15 mouse cellular contexts compared by ENCODE assay signal in the genomic region with DNA sequence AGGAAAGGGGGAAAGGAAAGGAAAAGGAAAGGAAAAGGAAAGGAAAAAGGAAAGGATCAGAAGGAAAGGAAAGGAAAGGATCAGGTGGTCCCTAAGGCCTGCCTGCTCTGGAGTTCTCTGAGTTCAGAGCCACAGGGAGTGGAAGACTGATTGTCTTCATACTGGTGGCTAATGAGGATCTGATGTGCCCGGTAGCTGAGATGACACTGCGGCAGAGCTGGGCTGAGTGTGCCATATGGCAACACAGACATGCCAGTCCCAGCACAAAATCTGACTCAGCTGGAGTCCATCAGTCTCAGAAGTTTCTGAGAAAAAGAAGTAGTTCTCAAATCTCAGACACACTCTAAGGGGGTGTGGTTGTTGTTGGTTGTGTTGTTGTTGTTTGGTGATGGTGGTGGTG. TPM values are rescaled to one million over a fixed set of nuclear protein-coding genes. Genes with fewer than 3 reads are reported as not detected.
"Had no signal": no experiment of that assay in that cellular context is flagged by ENCODE, and none has a peak within 500 bp of the region (broad histone marks: within the 10 kb centered on the region; RNA-seq: fewer than 3 reads in every experiment).

No protein-coding gene starts in this region.

- DNase-seq: lung, embryonic 14.5 days; lung, postnatal 10 days; lung, postnatal 4 days; midbrain, embryonic 14.5 days; retina, postnatal 1 day; right cerebral cortex, adult 18-20 months; right cerebral cortex, postnatal 25 days; right cerebral cortex, postnatal 4 days; spleen, adult 18-20 months; thymus, adult 18-20 months; thymus, postnatal 14 days; thymus, postnatal 36 days had no signal

- ATAC-seq: midbrain, embryonic 16.5 days had no signal

RNA-seq across cellular contexts. Expression of a gene that starts 24.9 kb away (rescaled TPM):
- total RNA-seq: megakaryocyte, adult 5-6 weeks; megakaryocyte-erythroid progenitor cell, adult 5-6 weeks had no signal
